Mouse (Mus musculus): Measurements from ENCODE around the gene Gm20807. TPM values are rescaled to one million over a fixed set of nuclear protein-coding genes. Genes with fewer than 3 reads are reported as not detected.

Gene Gm20807
- total RNA-seq (2023), result not detected

DNA sequence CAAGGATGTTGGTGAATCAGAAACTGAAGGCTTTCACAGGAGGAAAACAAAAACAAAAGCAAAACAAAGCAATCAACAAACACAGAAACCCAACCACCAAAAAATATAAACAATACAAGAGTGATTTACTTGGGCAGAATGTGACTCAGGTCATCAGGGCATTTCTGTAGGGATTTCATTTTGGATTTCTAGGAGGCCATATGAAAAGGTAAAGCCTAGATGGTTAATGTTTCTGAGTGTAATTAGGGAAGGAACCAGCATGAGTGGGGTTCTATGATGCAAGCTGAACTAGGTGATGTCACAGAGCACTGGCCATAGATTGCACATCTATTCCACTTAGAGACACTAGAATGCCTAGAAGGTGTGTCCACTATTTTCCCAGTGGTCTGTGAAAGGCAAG, at the start of gene Gm20807:
TSS of gene Gm20807 (plus strand) at position 301 of the 400 bp plus-strand sequence.

Other genes with a start within 250 kb of the Gm20807 start
- gene Gm21891, start 90.6 kb downstream of the Gm20807 start, total RNA-seq (2023), result not detected
- not detected for gene Gm21425, start 119.1 kb downstream of the Gm20807 start, total RNA-seq (2023)
- gene Gm21828, start 181.0 kb downstream of the Gm20807 start, total RNA-seq (2023), result not detected
- gene Gm21440, start 209.5 kb downstream of the Gm20807 start, total RNA-seq (2023), result not detected
- not detected for gene Gm21454, start 209.6 kb downstream of the Gm20807 start, total RNA-seq (2023)

All from neutrophil, adult 83 days (primary cell).